Mouse (Mus musculus) MEL (cell line): ENCODE measurements at regions not wholly inside any gene's neighbourhood (a gene's known extent, or its start where the extent isn't known, plus 50 kb on each side); places are given as distances from the start of the nearest gene placed in this dataset.

Experiments used
- DNase-seq: peaks from one replicate; pipeline ENCODE4 v3.0.0; 2011; ENCODE audit warnings: low read depth, low spot score
- H3K27ac ChIP-seq: 2 replicates; pipeline ENCODE4 v1.5.1; 2012; ENCODE audit warnings: low read depth, mild to moderate bottlenecking, control low read depth, low read length, moderate library complexity; ENCODE audit not compliant: control insufficient read depth
- H3K27me3 ChIP-seq, 2 experiments: fragments of 150-350 bp in 1 of 2; sonication (generic) in 1 of 2; 2 replicates each; pipeline ENCODE4 v1.6.1; 2012; ENCODE audit warnings: low read length in 2 of 2, mild to moderate bottlenecking in 2 of 2, improper control_type of control experiment in 1 of 2, moderate library complexity in 1 of 2; ENCODE audit not compliant: insufficient read depth in 2 of 2, control insufficient read depth in 1 of 2
- H3K36me3 ChIP-seq, 2 experiments: 2 replicates each; pipeline ENCODE4 v1.6.1; 2012 to 2014; ENCODE audit warnings: low read length in 2 of 2, improper control_type of control experiment in 1 of 2, inconsistent platforms in 1 of 2, mild to moderate bottlenecking in 1 of 2; ENCODE audit not compliant: insufficient read depth in 2 of 2, control insufficient read depth in 1 of 2
- H3K4me1 ChIP-seq, 2 experiments: fragments of 150-350 bp in 1 of 2; sonication (generic) in 1 of 2; 2 replicates each; pipeline ENCODE4 v1.6.1; 2012; ENCODE audit warnings: low read length in 2 of 2, improper control_type of control experiment in 1 of 2, mild to moderate bottlenecking in 1 of 2; ENCODE audit not compliant: insufficient read depth in 2 of 2, control insufficient read depth in 1 of 2
- H3K4me3 ChIP-seq, 2 experiments: fragments of 150-350 bp in 1 of 2; sonication (generic) in 1 of 2; 2 replicates each; pipeline ENCODE4 v1.5.1; 2012; ENCODE audit warnings: low read depth in 2 of 2, low read length in 2 of 2, mild to moderate bottlenecking in 2 of 2, moderate library complexity in 2 of 2, control low read depth in 1 of 2, improper control_type of control experiment in 1 of 2; ENCODE audit not compliant: control insufficient read depth in 1 of 2, insufficient read depth in 1 of 2
- H3K79me2 ChIP-seq: 2 replicates; pipeline ENCODE4 v1.6.1; 2012; ENCODE audit warnings: mild to moderate bottlenecking, low read length, moderate library complexity; ENCODE audit not compliant: control insufficient read depth, poor library complexity, insufficient read depth
- H3K9ac ChIP-seq: 2 replicates; pipeline ENCODE4 v1.6.1; 2012; ENCODE audit warnings: low read depth, mild to moderate bottlenecking, control low read depth, low read length, moderate library complexity; ENCODE audit not compliant: control insufficient read depth, poor library complexity, severe bottlenecking
- H3K9me3 ChIP-seq: fragments of 150-350 bp; sonication (generic); replicated peaks from 2 replicates; pipeline ENCODE4 v1.6.1; 2012; ENCODE audit warnings: mild to moderate bottlenecking, low read length, improper control_type of control experiment, moderate library complexity; ENCODE audit not compliant: insufficient read depth
- BHLHE40 ChIP-seq: IDR thresholded peaks from 2 replicates; pipeline ENCODE4 v1.6.1; 2012; ENCODE audit warnings: low read depth, mild to moderate bottlenecking, inconsistent platforms, low read length, improper control_type of control experiment, borderline replicate concordance
- CHD2 ChIP-seq: IDR thresholded peaks from 2 replicates; pipeline ENCODE4 v1.6.1; 2011; ENCODE audit warnings: low read length, improper control_type of control experiment
- EP300 ChIP-seq, 2 experiments: IDR thresholded peaks; 2 replicates each; pipeline ENCODE4 v1.6.1; 2011; ENCODE audit warnings: improper control_type of control experiment in 2 of 2, low read length in 2 of 2, low read depth in 1 of 2, mild to moderate bottlenecking in 1 of 2
- ETS1 ChIP-seq: IDR thresholded peaks from 2 replicates; pipeline ENCODE4 v1.6.1; 2012; ENCODE audit warnings: low read depth, mild to moderate bottlenecking, inconsistent platforms, low read length, improper control_type of control experiment, moderate library complexity
- GATA1 ChIP-seq: IDR thresholded peaks from 2 replicates; pipeline ENCODE4 v1.6.1; 2011; ENCODE audit warnings: low read depth, low read length, improper control_type of control experiment
- HCFC1 ChIP-seq: IDR thresholded peaks from 2 replicates; pipeline ENCODE4 v1.6.1; 2012; ENCODE audit warnings: low read depth, mild to moderate bottlenecking, inconsistent platforms, low read length, improper control_type of control experiment, moderate library complexity
- KAT2A ChIP-seq: conservative IDR thresholded peaks from 2 replicates; pipeline ENCODE4 v1.6.1; 2012; ENCODE audit warnings: low read depth, low read length, improper control_type of control experiment, inconsistent platforms
- NELFE ChIP-seq: IDR thresholded peaks from 2 replicates; pipeline ENCODE4 v1.6.1; 2011; ENCODE audit warnings: low read depth, low read length, improper control_type of control experiment
- NRF1 ChIP-seq: IDR thresholded peaks from 2 replicates; pipeline ENCODE4 v1.6.1; 2014; ENCODE audit warnings: low read depth, mild to moderate bottlenecking, inconsistent platforms, low read length, improper control_type of control experiment, moderate library complexity; ENCODE audit not compliant: poor library complexity, insufficient read depth, severe bottlenecking
- POLR2A ChIP-seq, 2 experiments: IDR thresholded peaks; 2 replicates each; pipeline ENCODE4 v1.6.1; 2011 to 2012; ENCODE audit warnings: low read length in 2 of 2, mild to moderate bottlenecking in 2 of 2, control low read depth in 1 of 2, improper control_type of control experiment in 1 of 2, low read depth in 1 of 2, moderate library complexity in 1 of 2; ENCODE audit not compliant: control insufficient read depth in 1 of 2, insufficient read depth in 1 of 2, poor library complexity in 1 of 2
- POLR2AphosphoS2 ChIP-seq: IDR thresholded peaks from 2 replicates; pipeline ENCODE4 v1.6.1; 2011; ENCODE audit warnings: low read length, improper control_type of control experiment
- POLR2AphosphoS5 ChIP-seq: IDR thresholded peaks from 2 replicates; pipeline ENCODE4 v1.6.1; 2012; ENCODE audit warnings: low read depth, borderline replicate concordance, mild to moderate bottlenecking, inconsistent platforms, low read length, moderate library complexity, mixed read lengths
- RAD21 ChIP-seq: IDR thresholded peaks from 2 replicates; pipeline ENCODE4 v1.6.1; 2011; ENCODE audit warnings: mild to moderate bottlenecking, low read depth, low read length, improper control_type of control experiment
- SMC3 ChIP-seq: IDR thresholded peaks from 2 replicates; pipeline ENCODE4 v1.6.1; 2011; ENCODE audit warnings: low read depth, low read length, improper control_type of control experiment
- TAL1 ChIP-seq: IDR thresholded peaks from 2 replicates; pipeline ENCODE4 v1.6.1; 2012; ENCODE audit warnings: mild to moderate bottlenecking, inconsistent platforms, low read length, moderate library complexity, mixed read lengths
- USF1 ChIP-seq: IDR thresholded peaks from 2 replicates; pipeline ENCODE4 v1.6.1; 2014; ENCODE audit warnings: low read depth, mild to moderate bottlenecking, inconsistent platforms, low read length, improper control_type of control experiment, moderate library complexity
- USF2 ChIP-seq, 2 experiments: IDR thresholded peaks; 2 replicates each; pipeline ENCODE4 v1.6.1; 2011 to 2012; ENCODE audit warnings: improper control_type of control experiment in 2 of 2, low read length in 2 of 2, borderline replicate concordance in 1 of 2, inconsistent platforms in 1 of 2, low read depth in 1 of 2, mild to moderate bottlenecking in 1 of 2; ENCODE audit not compliant: insufficient read depth in 1 of 2
- ZC3H11A ChIP-seq: IDR thresholded peaks from 2 replicates; pipeline ENCODE4 v1.6.1; 2012; ENCODE audit warnings: low read depth, mild to moderate bottlenecking, inconsistent platforms, low read length, improper control_type of control experiment
- ZKSCAN1 ChIP-seq: IDR thresholded peaks from 2 replicates; pipeline ENCODE4 v1.6.1; 2012; ENCODE audit warnings: low read depth, mild to moderate bottlenecking, inconsistent platforms, low read length, improper control_type of control experiment, moderate library complexity
- ZMIZ1 ChIP-seq: IDR thresholded peaks from 2 replicates; pipeline ENCODE4 v1.6.1; 2012; ENCODE audit warnings: low read depth, mild to moderate bottlenecking, inconsistent platforms, low read length, improper control_type of control experiment, moderate library complexity
- ZNF384 ChIP-seq: IDR thresholded peaks from 2 replicates; pipeline ENCODE4 v1.6.1; 2012; ENCODE audit warnings: low read depth, mild to moderate bottlenecking, inconsistent platforms, low read length, improper control_type of control experiment

DNA sequence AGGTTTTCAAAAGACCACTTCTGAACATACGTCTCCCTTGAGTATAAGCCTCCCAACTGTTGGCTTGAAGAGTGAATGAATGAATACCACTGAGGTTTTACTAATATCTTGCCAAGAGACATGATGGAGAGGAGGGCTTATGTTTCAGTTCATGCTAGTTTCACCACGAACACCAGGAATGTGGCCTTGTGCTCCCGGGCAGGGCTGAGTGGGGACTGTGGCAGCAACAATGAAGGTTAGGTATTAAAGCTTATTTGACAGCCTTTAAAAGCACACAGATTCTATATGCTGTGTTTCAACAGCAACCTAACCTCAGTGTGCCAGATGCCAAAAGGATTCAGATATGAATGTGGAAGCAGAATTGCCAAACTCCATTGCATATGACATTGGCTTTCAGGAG, 390.0 kb upstream of the Cited2 start:
- no peaks in the 10 kb centered on the region for H3K9me3 ChIP-seq
- H3K4me3 ChIP-seq, result no peak overlapping the region
- H3K4me1 ChIP-seq, result no peaks in the 10 kb centered on the region
- DNase-seq, result no peak
- H3K27me3 ChIP-seq, result no peaks in the 10 kb centered on the region
- no peak overlapping the region for H3K9ac ChIP-seq
- TF ChIP-seq EP300 (IDR thresholded peaks at IDR 0.05; ENCODE audit: low read depth in 1 of 2, low read length in 2 of 2), result no peak
- TF ChIP-seq POLR2AphosphoS5, result no peak
- no peak for TF ChIP-seq NRF1
- no peak for TF ChIP-seq POLR2AphosphoS2
- TF ChIP-seq NELFE, result no peak
- no peak for TF ChIP-seq ZMIZ1
- no peak for TF ChIP-seq USF1
- no peak for TF ChIP-seq POLR2A (IDR thresholded peaks at IDR 0.05; ENCODE audit: control insufficient read depth in 1 of 2, insufficient read depth in 1 of 2, low read depth in 1 of 2, low read length in 2 of 2, poor library complexity in 1 of 2)
- TF ChIP-seq USF2 (IDR thresholded peaks at IDR 0.05; ENCODE audit: borderline replicate concordance in 1 of 2, insufficient read depth in 1 of 2, low read depth in 1 of 2, low read length in 2 of 2), result no peak
- TF ChIP-seq SMC3, result no peak
- TF ChIP-seq GATA1, result no peak
- TF ChIP-seq ZNF384, result no peak
- TF ChIP-seq ZC3H11A, result no peak
- TF ChIP-seq, all 39 proteins: peak for 0
- Histone ChIP-seq H3K27ac (no peak overlapping the region), H3K79me2 (no peaks in the 10 kb centered on the region), H3K36me3 (no peaks in the 10 kb centered on the region)

DNA sequence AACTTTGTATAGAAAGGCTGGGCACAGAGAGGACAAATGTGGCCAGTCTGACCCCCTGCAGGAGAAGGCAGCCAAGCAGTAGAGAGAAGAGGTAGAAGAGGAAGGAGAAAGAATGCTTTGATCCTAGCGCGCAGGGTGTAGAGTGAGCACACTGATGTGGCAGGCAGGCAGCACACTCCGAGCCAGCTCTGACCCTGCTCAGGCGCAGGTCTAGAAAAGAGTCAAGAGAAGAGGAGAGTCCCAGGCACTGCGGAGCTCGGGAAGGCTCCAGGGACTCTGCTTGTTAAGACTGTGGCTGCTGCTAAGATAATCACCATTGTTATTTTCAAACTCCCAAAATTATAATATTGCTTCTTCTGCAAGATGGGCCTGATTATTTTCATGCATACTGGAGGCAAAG, 389.3 kb upstream of the Cited2 start:
- Histone ChIP-seq H3K9me3 (no peaks in the 10 kb centered on the region), H3K4me3 (no peak overlapping the region)
- DNase-seq, result no peak

More for the DNA sequence above, 389.3 kb upstream of the Cited2 start:
- TF ChIP-seq USF2 (IDR thresholded peaks at IDR 0.05; ENCODE audit: borderline replicate concordance in 1 of 2, insufficient read depth in 1 of 2, low read depth in 1 of 2, low read length in 2 of 2) (no peak), RAD21 (no peak), ETS1 (no peak), KAT2A (no peak), HCFC1 (no peak), NELFE (no peak), ZKSCAN1 (no peak), CHD2 (no peak), BHLHE40 (no peak), NRF1 (no peak), TAL1 (no peak), POLR2A (IDR thresholded peaks at IDR 0.05; ENCODE audit: control insufficient read depth in 1 of 2, insufficient read depth in 1 of 2, low read depth in 1 of 2, low read length in 2 of 2, poor library complexity in 1 of 2) (no peak)
- Histone ChIP-seq H3K36me3 (no peaks in the 10 kb centered on the region), H3K27me3 (no peaks in the 10 kb centered on the region), H3K9ac (no peak overlapping the region), H3K27ac (no peak overlapping the region), H3K4me1 (no peaks in the 10 kb centered on the region), H3K79me2 (no peaks in the 10 kb centered on the region)
